ENCODE assay signal across 23 mouse cellular contexts in genomic region chr2:35993481-35993880, GRCm38 (mm10). TPM values are rescaled to one million over a fixed set of nuclear protein-coding genes. Genes with fewer than 3 reads are reported as not detected.
"Had no signal": no experiment of that assay in that cellular context is flagged by ENCODE, and none has a peak within 500 bp of the region (broad histone marks: within the 10 kb centered on the region; RNA-seq: fewer than 3 reads in every experiment).

No protein-coding gene starts in this region.

- H3K27ac ChIP-seq: midbrain, embryonic 10.5 days; midbrain, embryonic 12.5 days; neural tube, embryonic 13.5 days; neural tube, embryonic 15.5 days had no signal

- H3K4me2 ChIP-seq: lung, embryonic 14.5 days; midbrain, embryonic 12.5 days; neural tube, embryonic 13.5 days; neural tube, embryonic 15.5 days had no signal

- H3K27me3 ChIP-seq: midbrain, embryonic 12.5 days; neural tube, embryonic 13.5 days had no signal

- H3K4me3 ChIP-seq: midbrain, embryonic 10.5 days; midbrain, embryonic 12.5 days; myocyte; neural tube, embryonic 13.5 days; neural tube, embryonic 15.5 days had no signal

- DNase-seq: lung, embryonic 14.5 days; lung, postnatal 10 days; lung, postnatal 4 days; midbrain, embryonic 14.5 days; retina, postnatal 1 day; right cerebral cortex, adult 18-20 months; right cerebral cortex, postnatal 25 days; right cerebral cortex, postnatal 4 days; spleen, adult 18-20 months; thymus, adult 18-20 months; thymus, postnatal 14 days; thymus, postnatal 36 days had no signal

- H3K9ac ChIP-seq: lung, embryonic 14.5 days; midbrain, embryonic 12.5 days; neural tube, embryonic 13.5 days; neural tube, embryonic 15.5 days had no signal

- ATAC-seq: midbrain, embryonic 16.5 days had no signal

- H3K4me1 ChIP-seq: midbrain, embryonic 10.5 days; midbrain, embryonic 12.5 days; neural tube, embryonic 13.5 days; neural tube, embryonic 15.5 days had no signal

- H3K36me3 ChIP-seq: midbrain, embryonic 10.5 days; midbrain, embryonic 12.5 days; neural tube, embryonic 13.5 days; neural tube, embryonic 15.5 days had no signal

- H3K9me3 ChIP-seq: midbrain, embryonic 10.5 days; midbrain, embryonic 12.5 days; neural tube, embryonic 13.5 days; neural tube, embryonic 15.5 days had no signal

RNA-seq across cellular contexts. Expression of gene Morn5, which starts 55.8 kb away (rescaled TPM):
- total RNA-seq: megakaryocyte, adult 5-6 weeks; megakaryocyte-erythroid progenitor cell, adult 5-6 weeks had no signal
- polyA plus RNA-seq: neural tube, embryonic 11.5 days; small intestine, adult 2 months; stomach, embryonic 14.5 days had no signal
